ENCODE assay signal across 27 mouse cellular contexts in the genomic region with DNA sequence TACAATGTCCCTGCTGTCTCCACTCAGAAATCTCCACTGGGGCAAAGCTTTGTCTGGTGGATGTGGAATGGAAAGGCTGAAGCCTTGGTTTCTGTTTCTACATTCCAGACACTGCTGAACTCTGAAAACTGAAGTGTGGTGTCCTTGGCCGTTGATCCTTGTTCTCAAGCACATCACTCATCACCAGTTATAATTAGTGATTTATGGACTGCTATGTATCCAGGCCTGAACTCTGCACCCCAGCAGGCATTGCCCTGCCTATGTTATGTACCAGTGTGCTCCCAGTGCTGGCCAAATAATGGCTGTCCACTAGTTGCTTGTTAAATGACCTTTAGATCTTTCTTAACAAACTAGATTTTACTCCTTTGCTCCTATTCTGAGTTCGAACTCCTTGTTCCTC.
A peak's percentile ranks its signal among the peaks of the same experiment; 100 is the strongest.
DNase-seq lines count a peak whose midpoint lies in the region; ATAC-seq lines count a peak whose summit lies in the region.
"Had no signal": no experiment of that assay in that cellular context is flagged by ENCODE, and none has a peak within 500 bp of the region (broad histone marks: within the 10 kb centered on the region; RNA-seq: fewer than 3 reads in every experiment).

No protein-coding gene starts in this region.

- H3K9ac ChIP-seq in kidney, embryonic 14.5 days (ENCODE audit: low read depth, low read length), result no peak overlapping the region
- H3K9ac ChIP-seq in intestine, embryonic 16.5 days (ENCODE audit: low read depth, low read length), result no peak overlapping the region
- H3K9ac ChIP-seq: forebrain, embryonic 13.5 days; intestine, embryonic 15.5 days; limb, embryonic 13.5 days; liver, embryonic 12.5 days; neural tube, embryonic 13.5 days had no signal

- no peak for ATAC-seq in kidney, embryonic 14.5 days (ENCODE audit: low FRiP score, low TSS enrichment)
- ATAC-seq in intestine, embryonic 16.5 days, result no peak
- ATAC-seq: forebrain, embryonic 13.5 days; hindbrain, embryonic 16.5 days; intestine, embryonic 15.5 days; liver, embryonic 12.5 days; midbrain, embryonic 16.5 days had no signal

- H3K9me3 ChIP-seq in kidney, embryonic 14.5 days (ENCODE audit: control insufficient read depth, low read length), result no peaks in the 10 kb centered on the region
- no peaks in the 10 kb centered on the region for H3K9me3 ChIP-seq in intestine, embryonic 16.5 days (ENCODE audit: control insufficient read depth, low read length)
- H3K9me3 ChIP-seq: forebrain, embryonic 13.5 days; hindbrain, embryonic 10.5 days; intestine, embryonic 15.5 days; limb, embryonic 13.5 days; liver, embryonic 12.5 days; midbrain, embryonic 10.5 days; neural tube, embryonic 13.5 days had no signal

- no peak overlapping the region for H3K4me2 ChIP-seq in kidney, embryonic 14.5 days (replicated peaks; ENCODE audit: low read depth, low read length)
- H3K4me2 ChIP-seq in intestine, embryonic 16.5 days (ENCODE audit: low read depth, low read length), result no peak overlapping the region
- H3K4me2 ChIP-seq: forebrain, embryonic 13.5 days; intestine, embryonic 15.5 days; limb, embryonic 13.5 days; liver, embryonic 12.5 days; neural tube, embryonic 13.5 days had no signal

- 78% methylated on average over 2 of the region's 2 CpGs for WGBS in kidney, embryonic 14.5 days
- 80% methylated on average over 2 of the region's 2 CpGs for WGBS in intestine, embryonic 16.5 days

- no peaks in the 10 kb centered on the region for H3K27me3 ChIP-seq in kidney, embryonic 14.5 days (ENCODE audit: control insufficient read depth, insufficient read depth, low read length)
- no peaks in the 10 kb centered on the region for H3K27me3 ChIP-seq in intestine, embryonic 16.5 days (replicated peaks; ENCODE audit: control insufficient read depth, insufficient read depth, low read length)
- H3K27me3 ChIP-seq: forebrain, embryonic 13.5 days; intestine, embryonic 15.5 days; limb, embryonic 13.5 days; liver, embryonic 12.5 days; neural tube, embryonic 13.5 days had no signal

- H3K36me3 ChIP-seq in kidney, embryonic 14.5 days (ENCODE audit: control insufficient read depth, insufficient read depth, low read length), result no peaks in the 10 kb centered on the region
- no peaks in the 10 kb centered on the region for H3K36me3 ChIP-seq in intestine, embryonic 16.5 days (ENCODE audit: control insufficient read depth, insufficient read depth, low read length)
- H3K36me3 ChIP-seq: hindbrain, embryonic 10.5 days; intestine, embryonic 15.5 days; limb, embryonic 13.5 days; liver, embryonic 12.5 days; midbrain, embryonic 10.5 days; neural tube, embryonic 13.5 days had no signal

- no peaks in the 10 kb centered on the region for H3K4me1 ChIP-seq in kidney, embryonic 14.5 days (ENCODE audit: control insufficient read depth, insufficient read depth, low read length)
- no peaks in the 10 kb centered on the region for H3K4me1 ChIP-seq in intestine, embryonic 16.5 days (ENCODE audit: control insufficient read depth, insufficient read depth, low read length)
- H3K4me1 ChIP-seq: forebrain, embryonic 13.5 days; hindbrain, embryonic 10.5 days; intestine, embryonic 15.5 days; limb, embryonic 13.5 days; liver, embryonic 12.5 days; midbrain, embryonic 10.5 days had no signal

- intact Hi-C loops in heart, postnatal 25 days (cut with DNase I), result no loop called here

- H3K4me3 ChIP-seq in kidney, embryonic 14.5 days (ENCODE audit: low read length), result no peak overlapping the region
- no peak overlapping the region for H3K4me3 ChIP-seq in intestine, embryonic 16.5 days (ENCODE audit: low read length)
- H3K4me3 ChIP-seq: forebrain, embryonic 13.5 days; hindbrain, embryonic 10.5 days; intestine, embryonic 15.5 days; layer of hippocampus, adult 2 months; limb, embryonic 13.5 days; liver, embryonic 12.5 days; midbrain, embryonic 10.5 days; myocyte; neural tube, embryonic 13.5 days had no signal

- H3K27ac ChIP-seq in kidney, embryonic 14.5 days (ENCODE audit: low read depth, low read length), result no peak overlapping the region
- H3K27ac ChIP-seq in intestine, embryonic 16.5 days (ENCODE audit: low read length), result no peak overlapping the region
- H3K27ac ChIP-seq: forebrain, embryonic 13.5 days; hindbrain, embryonic 10.5 days; intestine, embryonic 15.5 days; layer of hippocampus, adult 2 months; limb, embryonic 13.5 days; liver, embryonic 12.5 days; midbrain, embryonic 10.5 days; neural tube, embryonic 13.5 days had no signal

- peak; percentile 9 to 34 for DNase-seq in heart, adult 9 months (ENCODE audit: low spot score in 2 of 2)
- DNase-seq in heart, postnatal 25 days (ENCODE audit: low spot score), result no peak
- DNase-seq in kidney, adult 8-10 months, result peak; percentile 49 to 54
- DNase-seq in kidney, postnatal 10 days, result peak; percentile 21
- DNase-seq in gastrocnemius, adult 8-10 months (ENCODE audit: low spot score in 2 of 2), result no peak
- DNase-seq: adrenal gland, postnatal 25 days; cerebellum, adult 8-10 months; cerebellum, postnatal 36 days; embryo, embryonic 11 days; gastrocnemius, postnatal 25 days; lung, adult 18-20 months; lung, postnatal 10 days; retina, postnatal 1 day; right cerebral cortex, postnatal 25 days had no signal

Comparison
In these comparisons a context has a peak if more than half of its experiments do, and no peak if none do; other contexts are left out.
1. DNase-seq: peak in heart, adult 9 months (2 of 2), kidney, adult 8-10 months (2 of 2) and kidney, postnatal 10 days (single experiment); none in heart, postnatal 25 days (single experiment) and gastrocnemius, adult 8-10 months (0 of 2).